Mouse (Mus musculus): ENCODE results near the gene Vmn1r59.
"Not testable (repeated sequence)": the region's sequence is repeated elsewhere in the genome, so short reads cannot be mapped to it uniquely, and the experiment has no call there.

Gene Vmn1r59

DNA sequence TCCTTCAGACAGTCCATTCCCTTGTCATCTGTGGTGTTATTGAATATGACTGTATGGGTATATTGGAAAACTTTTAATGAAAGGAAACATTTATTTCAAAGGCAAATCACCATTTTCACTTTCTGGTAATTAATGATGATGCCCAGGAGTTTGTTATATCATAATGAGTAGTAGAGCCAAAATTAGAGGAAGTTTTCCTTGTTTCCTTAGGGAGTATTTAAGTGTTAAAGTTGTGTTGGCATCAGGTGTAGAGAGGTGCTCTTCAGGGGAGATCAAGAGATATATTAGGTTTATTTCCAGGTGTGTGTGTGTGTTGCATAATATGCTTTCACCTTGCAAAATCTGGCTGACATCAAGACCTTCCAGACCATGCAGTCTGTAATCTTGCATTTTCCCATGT lies at the start of gene Vmn1r59:
Vmn1r59 (minus strand) TSS at position 101 of the 400 bp plus-strand sequence.
- DNase-seq (ENCODE audit: low spot score in 2 of 2) = no peak

DNA sequence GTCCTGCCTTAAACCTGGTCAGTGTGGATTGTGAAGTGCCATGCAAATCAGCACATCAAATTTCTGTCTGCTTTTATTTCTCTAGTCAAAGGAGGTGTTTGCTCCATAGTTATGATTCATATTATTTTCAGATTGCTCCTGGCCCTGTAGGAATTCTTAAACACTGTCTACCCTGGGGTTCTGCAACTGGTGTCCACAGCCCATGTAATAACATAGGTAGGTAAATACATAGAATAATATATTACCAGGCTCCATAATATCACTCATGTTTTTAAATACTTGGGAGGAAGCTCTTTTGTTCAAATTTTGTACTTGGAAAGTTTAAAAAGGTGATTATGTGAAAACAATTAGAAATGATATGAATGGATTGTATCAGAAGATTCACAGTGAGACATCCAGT lies 37.3 kb upstream of the Vmn1r59 start, which contains the start of gene Vmn2r28:
Vmn2r28 (minus strand) TSS at position 101 of the 400 bp plus-strand sequence.
- DNase-seq (ENCODE audit: low spot score in 2 of 2) = not testable (repeated sequence)

DNA sequence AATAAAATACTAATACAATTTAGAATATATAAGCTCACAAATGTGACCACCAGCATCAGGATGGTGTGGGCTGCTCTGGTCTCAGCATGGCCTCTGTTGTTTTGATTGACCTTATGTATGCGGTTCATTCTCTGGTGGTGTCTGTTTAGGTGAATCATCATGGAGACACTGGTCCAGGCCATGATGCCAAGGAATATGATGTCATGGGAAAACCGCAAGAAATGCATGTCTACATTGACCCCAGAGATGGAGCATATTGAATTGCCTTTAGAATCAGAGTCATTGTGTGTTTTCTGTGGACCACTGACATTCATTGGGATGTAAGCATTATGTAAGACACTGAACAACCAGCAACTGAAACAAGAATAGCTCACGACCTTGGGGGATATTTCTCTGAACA lies 2.6 kb downstream of the Vmn1r59 start:
- DNase-seq (ENCODE audit: low spot score in 2 of 2) = not testable (repeated sequence)

DNA sequence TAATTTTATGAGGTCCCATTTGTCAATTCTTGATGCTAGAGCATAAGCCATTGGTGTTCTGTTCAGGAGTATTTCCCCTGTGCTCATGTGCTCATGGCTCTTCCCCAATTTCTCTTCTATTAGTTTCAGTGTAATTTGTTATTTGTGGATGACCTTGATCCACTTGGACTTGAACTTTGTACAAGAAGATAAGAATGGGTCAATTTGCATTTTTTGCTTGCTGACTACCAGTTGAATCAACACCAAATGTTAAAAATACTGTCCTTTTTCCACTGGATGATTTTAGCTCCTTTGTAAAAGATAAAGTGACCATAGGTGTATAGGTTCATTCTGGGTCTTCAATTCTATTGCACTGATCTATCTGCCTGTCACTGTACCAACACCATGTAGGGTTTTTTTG lies 7.9 kb downstream of the Vmn1r59 start:
- DNase-seq (ENCODE audit: low spot score in 2 of 2) = no peak

DNA sequence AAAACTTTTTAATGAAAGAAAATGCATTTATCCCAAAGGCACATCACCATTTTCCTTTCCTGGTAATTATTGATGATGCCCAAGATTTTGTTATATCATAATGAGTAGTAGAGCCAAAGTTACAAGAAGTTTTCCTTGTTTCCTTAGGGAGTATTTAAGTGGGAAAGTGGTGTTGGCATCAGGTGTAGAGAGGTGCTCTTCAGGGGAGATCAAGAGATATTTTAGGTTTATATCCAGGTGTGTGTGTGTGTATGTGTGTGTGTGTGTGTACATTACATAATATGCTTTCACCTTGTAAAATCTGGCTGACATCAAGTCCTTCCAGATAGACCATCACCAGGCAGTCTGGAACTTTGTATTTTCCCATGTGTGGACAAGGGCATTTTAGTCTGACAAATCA lies 43.3 kb downstream of the Vmn1r59 start, which contains the start of gene Vmn1r58:
Vmn1r58 (minus strand) TSS at position 101 of the 400 bp plus-strand sequence.
- DNase-seq (ENCODE audit: low spot score in 2 of 2) = not testable (repeated sequence)

DNA sequence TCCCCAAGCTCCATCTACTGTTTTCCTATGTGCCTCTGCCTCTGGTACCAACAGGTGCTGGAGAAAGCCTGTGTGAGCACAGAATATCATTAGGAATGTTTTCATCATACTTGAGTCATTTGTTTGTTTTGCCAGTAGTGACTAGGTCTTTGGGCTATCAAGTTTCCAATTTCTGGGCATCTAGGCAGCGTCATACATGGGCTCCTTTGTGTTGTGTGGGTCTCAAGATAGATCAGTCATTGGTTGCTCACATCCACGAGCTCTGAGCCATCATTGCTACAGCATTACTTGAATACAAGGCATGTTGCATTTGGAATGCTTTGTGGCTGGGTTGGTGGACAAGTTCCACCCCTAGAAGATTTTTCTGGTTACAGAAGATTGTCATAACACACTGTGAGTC lies 50.4 kb downstream of the Vmn1r59 start:
- no peak for DNase-seq (ENCODE audit: low spot score in 2 of 2)

Data from heart, adult 9 months (tissue).